ENCODE assay signal across 8 mouse cellular contexts in the genomic region with DNA sequence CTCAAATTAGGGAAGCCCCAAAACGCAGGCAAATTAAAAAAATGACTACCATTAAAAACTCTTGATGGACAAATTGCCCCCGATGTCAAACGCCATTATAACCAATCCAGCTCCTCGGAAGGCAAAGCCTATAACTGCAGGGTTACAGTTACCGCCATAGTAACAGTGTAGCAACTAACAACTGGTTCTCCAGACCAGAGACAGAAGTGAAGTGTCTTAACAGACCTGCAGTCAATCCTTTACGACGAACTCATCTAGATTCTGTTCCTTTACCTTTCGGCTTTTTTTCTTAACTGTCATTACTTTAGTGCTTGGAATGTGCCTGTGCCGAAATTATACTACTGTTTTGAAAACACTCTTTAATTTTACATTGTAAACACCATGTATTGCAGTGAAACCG. TPM values are rescaled to one million over a fixed set of nuclear protein-coding genes. Genes with fewer than 3 reads are reported as not detected.
DNase-seq lines count a peak whose midpoint lies in the region; ATAC-seq and TF ChIP-seq lines count a peak whose summit lies in the region.

No protein-coding gene starts in this region.

- no peaks in the 10 kb centered on the region for H3K9me3 ChIP-seq in lung, embryonic 15.5 days
- H3K9me3 ChIP-seq in hindbrain, embryonic 10.5 days = no peaks in the 10 kb centered on the region

- no peak overlapping the region for H3K27ac ChIP-seq in lung, embryonic 15.5 days
- no peak overlapping the region for H3K27ac ChIP-seq in cortical plate, adult 2 months (ENCODE audit: insufficient read depth, low read length)
- no peak overlapping the region for H3K27ac ChIP-seq in hindbrain, embryonic 10.5 days

- no peak for TF ChIP-seq CTCF in cortical plate, adult 2 months (IDR thresholded peaks at IDR 0.05; ENCODE audit: extremely low read depth, insufficient read depth, low read length)

- no peak for ATAC-seq in lung, embryonic 15.5 days (ENCODE audit: borderline replicate concordance, extremely low read depth, low FRiP score, low TSS enrichment)

- peak overlapping the region; percentile 95 for H3K4me2 ChIP-seq in lung, embryonic 15.5 days

- 11% methylated on average over 10 of the region's 10 CpGs for WGBS in lung, embryonic 15.5 days
- WGBS in hindbrain, embryonic 10.5 days = 40% methylated on average over 10 of the region's 10 CpGs

- peak overlapping the region; percentile 87 for H3K9ac ChIP-seq in lung, embryonic 15.5 days

- no peaks in the 10 kb centered on the region for H3K36me3 ChIP-seq in lung, embryonic 15.5 days
- H3K36me3 ChIP-seq in hindbrain, embryonic 10.5 days = no peaks in the 10 kb centered on the region

- no peak for TF ChIP-seq POLR2A in cortical plate, adult 2 months (IDR thresholded peaks at IDR 0.05; ENCODE audit: extremely low read depth, insufficient read depth, low read length)

- H3K4me3 ChIP-seq in lung, embryonic 15.5 days = peak overlapping the region; percentile 82
- H3K4me3 ChIP-seq in cortical plate, adult 2 months (ENCODE audit: insufficient read depth, low read length) = peak overlapping the region; percentile 100
- H3K4me3 ChIP-seq in hindbrain, embryonic 10.5 days = peak overlapping the region; percentile 71

- peaks cover 18% of the 10 kb centered on the region for H3K4me1 ChIP-seq in lung, embryonic 15.5 days
- H3K4me1 ChIP-seq in cortical plate, adult 2 months (ENCODE audit: control insufficient read depth, insufficient read depth, low read length) = peaks cover 2% of the 10 kb centered on the region; the same call in 1 of the 2 replicates
- peaks cover 22% of the 10 kb centered on the region for H3K4me1 ChIP-seq in hindbrain, embryonic 10.5 days (replicated peaks)

- no peaks in the 10 kb centered on the region for H3K27me3 ChIP-seq in lung, embryonic 15.5 days
- H3K27me3 ChIP-seq in hindbrain, embryonic 10.5 days (ENCODE audit: insufficient read depth, poor library complexity, severe bottlenecking) = peaks cover 39% of the 10 kb centered on the region

- no peak for DNase-seq in lung, postnatal 4 days
- no peak for DNase-seq in hindbrain, embryonic 10.5 days (ENCODE audit: low spot score)
- DNase-seq in lung, postnatal 36 days = peak; percentile 13
- no peak for DNase-seq in urinary bladder, postnatal 14 days (ENCODE audit: low spot score)
- DNase-seq in yolk sac, embryonic 10.5 days (ENCODE audit: low spot score) = no peak
- DNase-seq in layer of hippocampus, adult 9-11 months = no peak

RNA-seq across cellular contexts. Expression of a gene that starts 1.4 kb away (rescaled TPM):
- polyA plus RNA-seq in lung, embryonic 15.5 days (2015; fragmentation: Nextera tagmentation; extraction: Ambion mirVana) = 15.5 and 15.6 TPM in 2 replicates
- 27.0 and 28.1 TPM in 2 replicates for polyA plus RNA-seq in cortical plate, adult 2 months (2012; rRNA removed)
- polyA plus RNA-seq in hindbrain, embryonic 10.5 days (2016; fragmentation: Nextera tagmentation; extraction: Ambion mirVana) = 5.5 and 5.8 TPM in 2 replicates
